Mouse (Mus musculus) liver, embryonic 12.5 days (tissue): ENCODE results near the gene Gm10217. TPM values are rescaled to one million over a fixed set of nuclear protein-coding genes. Genes with fewer than 3 reads are reported as not detected.

Experiments used
- ATAC-seq: fragments of 200-750 bp; cut with Nextera tagmentation; 2 replicates; pipeline ENCODE4 v1.8.0; 2017; ENCODE audit warnings: moderate number of reproducible peaks, mild to moderate bottlenecking, moderate library complexity
- H3K27ac ChIP-seq: fragments of 300-500 bp; sonication (generic); 2 replicates; pipeline ENCODE4 v1.5.1; 2016; ENCODE audit warnings: mild to moderate bottlenecking
- H3K27me3 ChIP-seq: fragments of 300-500 bp; sonication (generic); replicated peaks from 2 replicates; pipeline ENCODE4 v1.6.1; 2016; ENCODE audit warnings: mild to moderate bottlenecking, moderate library complexity
- H3K36me3 ChIP-seq: fragments of 300-500 bp; sonication (generic); 2 replicates; pipeline ENCODE4 v1.6.1; 2016; ENCODE audit warnings: mild to moderate bottlenecking, moderate library complexity
- H3K4me1 ChIP-seq: fragments of 300-500 bp; sonication (generic); 2 replicates; pipeline ENCODE4 v1.6.1; 2016
- H3K4me2 ChIP-seq: fragments of 300-500 bp; sonication (generic); 2 replicates; pipeline ENCODE4 v1.6.1; 2016; ENCODE audit warnings: mild to moderate bottlenecking, moderate library complexity
- H3K4me3 ChIP-seq: fragments of 300-500 bp; sonication (generic); 2 replicates; pipeline ENCODE4 v1.5.1; 2016; ENCODE audit warnings: mild to moderate bottlenecking, moderate library complexity
- H3K9ac ChIP-seq: fragments of 300-500 bp; sonication (generic); 2 replicates; pipeline ENCODE4 v1.6.1; 2016; ENCODE audit warnings: mild to moderate bottlenecking, moderate library complexity
- H3K9me3 ChIP-seq: fragments of 300-500 bp; sonication (generic); replicated peaks from 2 replicates; pipeline ENCODE4 v1.6.1; 2016; ENCODE audit warnings: mild to moderate bottlenecking, moderate library complexity
- WGBS: fragments of 180-500 bp; shearing (Covaris S2); methylation state at CpG from one replicate; pipeline ENCODE4 v1.1.7; 2016; ENCODE audit not compliant: insufficient replicate concordance; 5-methylcytosine and 5-hydroxymethylcytosine counted together
- polyA plus RNA-seq: library from polyadenylated mRNA; unstranded; fragments of >200 nt; fragmentation: Nextera tagmentation; extraction: Ambion mirVana; gene quantifications from 2 replicates; pipeline ENCODE4 v1.2.1, GENCODE M21; 2016

Gm10217 gene
- not detected in 2 replicates for polyA plus RNA-seq

GRCm38 (mm10) chr8:9863951-9864350, at the start of gene Gm10217:
Gene Gm10217, plus strand, starts transcription at chr8:9864251.
- Histone ChIP-seq H3K9ac (no peak within 1 kb of the TSS), H3K27ac (no peak within 1 kb of the TSS), H3K4me3 (no peak within 1 kb of the TSS), H3K36me3 (no peaks in the 10 kb centered on the region), H3K4me1 (no peaks in the 10 kb centered on the region), H3K27me3 (no peaks in the 10 kb centered on the region), H3K9me3 (no peaks in the 10 kb centered on the region), H3K4me2 (no peak within 1 kb of the TSS)
- 60% methylated on average over 3 of the region's 3 CpGs for WGBS
- no peak for ATAC-seq

- WGBS, result 72% methylated on average over 8 of the region's 8 CpGs
- H3K36me3 ChIP-seq, result no peaks in the 10 kb centered on the region
- H3K27ac ChIP-seq, result no peak overlapping the region
- no peaks in the 10 kb centered on the region for H3K27me3 ChIP-seq
- no peak overlapping the region for H3K9ac ChIP-seq
- ATAC-seq, result no peak
- no peaks in the 10 kb centered on the region for H3K4me1 ChIP-seq
- 0 out of 2 replicates have a peak, but pooled peaks cover 3% of the 10 kb centered on the region for H3K9me3 ChIP-seq
- H3K4me2 ChIP-seq, result no peak overlapping the region
- H3K4me3 ChIP-seq, result no peak overlapping the region
Observed at GRCm38 (mm10) chr8:9824770-9825169, 39.3 kb upstream of the Gm10217 start.

GRCm38 (mm10) chr8:9840257-9840656, 23.8 kb upstream of the Gm10217 start:
- ATAC-seq, result no peak
- no peak overlapping the region for H3K27ac ChIP-seq
- H3K36me3 ChIP-seq, result no peaks in the 10 kb centered on the region
- H3K4me2 ChIP-seq, result no peak overlapping the region
- 70% methylated on average over 3 of the region's 3 CpGs for WGBS
- no peak overlapping the region for H3K9ac ChIP-seq
- no peaks in the 10 kb centered on the region for H3K27me3 ChIP-seq
- H3K4me3 ChIP-seq, result no peak overlapping the region
- H3K4me1 ChIP-seq, result no peaks in the 10 kb centered on the region
- no peaks in the 10 kb centered on the region for H3K9me3 ChIP-seq

- ATAC-seq, result no peak
- no peak overlapping the region for H3K9ac ChIP-seq
- no peaks in the 10 kb centered on the region for H3K4me1 ChIP-seq
- WGBS, result 30% methylated on average over 2 of the region's 2 CpGs
- H3K4me2 ChIP-seq, result no peak overlapping the region
- H3K9me3 ChIP-seq, result no peaks in the 10 kb centered on the region
- no peaks in the 10 kb centered on the region for H3K27me3 ChIP-seq
- no peak overlapping the region for H3K4me3 ChIP-seq
- H3K27ac ChIP-seq, result no peak overlapping the region
- no peaks in the 10 kb centered on the region for H3K36me3 ChIP-seq
Observed at GRCm38 (mm10) chr8:9859286-9859685, 4.8 kb upstream of the Gm10217 start.

GRCm38 (mm10) chr8:9860539-9861203, 3.4 kb upstream of the Gm10217 start:
- no peak overlapping the region for H3K27ac ChIP-seq
- H3K9ac ChIP-seq, result no peak overlapping the region
- no peaks in the 10 kb centered on the region for H3K4me1 ChIP-seq
- no peaks in the 10 kb centered on the region for H3K27me3 ChIP-seq
- no peak for ATAC-seq
- no peaks in the 10 kb centered on the region for H3K36me3 ChIP-seq
- H3K4me2 ChIP-seq, result no peak overlapping the region
- H3K4me3 ChIP-seq, result no peak overlapping the region
- WGBS, result 67% methylated on average over 10 of the region's 10 CpGs
- H3K9me3 ChIP-seq, result no peaks in the 10 kb centered on the region

GRCm38 (mm10) chr8:9865150-9865549, 1.1 kb downstream of the Gm10217 start:
- Histone ChIP-seq H3K4me3 (no peak overlapping the region), H3K27me3 (no peaks in the 10 kb centered on the region), H3K4me2 (no peak overlapping the region), H3K36me3 (no peaks in the 10 kb centered on the region), H3K9me3 (no peaks in the 10 kb centered on the region), H3K9ac (no peak overlapping the region), H3K4me1 (no peaks in the 10 kb centered on the region), H3K27ac (no peak overlapping the region)
- WGBS, result 75% methylated on average over 9 of the region's 9 CpGs
- ATAC-seq, result no peak

GRCm38 (mm10) chr8:9868094-9868493, 4.0 kb downstream of the Gm10217 start:
- H3K9me3 ChIP-seq, result no peaks in the 10 kb centered on the region
- no peak overlapping the region for H3K4me2 ChIP-seq
- H3K4me3 ChIP-seq, result no peak overlapping the region
- H3K4me1 ChIP-seq, result no peaks in the 10 kb centered on the region
- no peaks in the 10 kb centered on the region for H3K36me3 ChIP-seq
- no peak overlapping the region for H3K27ac ChIP-seq
- H3K27me3 ChIP-seq, result no peaks in the 10 kb centered on the region
- 52% methylated on average over 3 of the region's 3 CpGs for WGBS
- no peak overlapping the region for H3K9ac ChIP-seq
- ATAC-seq, result no peak

GRCm38 (mm10) chr8:9876241-9876640, 12.2 kb downstream of the Gm10217 start:
- Histone ChIP-seq H3K9ac (no peak overlapping the region), H3K4me2 (no peak overlapping the region), H3K9me3 (0 out of 2 replicates have a peak, but pooled peaks cover 5% of the 10 kb centered on the region), H3K4me1 (no peaks in the 10 kb centered on the region), H3K36me3 (no peaks in the 10 kb centered on the region), H3K4me3 (no peak overlapping the region), H3K27me3 (no peaks in the 10 kb centered on the region), H3K27ac (no peak overlapping the region)
- no peak for ATAC-seq
- WGBS, result 39% methylated on average over 1 of the region's 1 CpGs

GRCm38 (mm10) chr8:9879921-9880320, 15.9 kb downstream of the Gm10217 start:
- 74% methylated on average over 4 of the region's 4 CpGs for WGBS
- no peak for ATAC-seq
- no peaks in the 10 kb centered on the region for H3K27me3 ChIP-seq

GRCm38 (mm10) chr8:9886714-9887113, 22.7 kb downstream of the Gm10217 start:
- Histone ChIP-seq H3K36me3 (no peaks in the 10 kb centered on the region), H3K4me3 (no peak overlapping the region), H3K9me3 (no peaks in the 10 kb centered on the region), H3K27me3 (no peaks in the 10 kb centered on the region), H3K9ac (no peak overlapping the region), H3K27ac (no peak overlapping the region), H3K4me2 (no peak overlapping the region), H3K4me1 (no peaks in the 10 kb centered on the region)
- 56% methylated on average over 4 of the region's 4 CpGs for WGBS
- ATAC-seq, result no peak

More at GRCm38 (mm10) chr8:9879921-9880320, 15.9 kb downstream of the Gm10217 start:
- no peaks in the 10 kb centered on the region for H3K4me1 ChIP-seq
- no peak overlapping the region for H3K4me2 ChIP-seq
- H3K4me3 ChIP-seq, result no peak overlapping the region
- no peaks in the 10 kb centered on the region for H3K9me3 ChIP-seq
- no peak overlapping the region for H3K27ac ChIP-seq
- H3K36me3 ChIP-seq, result no peaks in the 10 kb centered on the region
- no peak overlapping the region for H3K9ac ChIP-seq

GRCm38 (mm10) chr8:9899199-9899598, 35.1 kb downstream of the Gm10217 start:
- no peak for ATAC-seq
- Histone ChIP-seq H3K4me1 (no peaks in the 10 kb centered on the region), H3K36me3 (no peaks in the 10 kb centered on the region), H3K4me3 (no peak overlapping the region), H3K27ac (no peak overlapping the region), H3K9ac (no peak overlapping the region), H3K27me3 (no peaks in the 10 kb centered on the region), H3K4me2 (no peak overlapping the region), H3K9me3 (no peaks in the 10 kb centered on the region)
- WGBS, result 50% methylated on average over 2 of the region's 2 CpGs

GRCm38 (mm10) chr8:9899673-9900072, 35.6 kb downstream of the Gm10217 start:
- no peak for ATAC-seq
- H3K9ac ChIP-seq, result no peak overlapping the region
- no peaks in the 10 kb centered on the region for H3K9me3 ChIP-seq
- H3K27ac ChIP-seq, result no peak overlapping the region
- H3K4me1 ChIP-seq, result no peaks in the 10 kb centered on the region
- no peak overlapping the region for H3K4me3 ChIP-seq
- no peaks in the 10 kb centered on the region for H3K36me3 ChIP-seq
- no peak overlapping the region for H3K4me2 ChIP-seq
- WGBS, result 66% methylated on average over 3 of the region's 3 CpGs
- H3K27me3 ChIP-seq, result no peaks in the 10 kb centered on the region
